Mouse (Mus musculus) heart, embryonic 16.5 days (tissue): ENCODE measurements around the gene Sar1a. TPM values are rescaled to one million over a fixed set of nuclear protein-coding genes. Genes with fewer than 3 reads are reported as not detected.

Experiments
- ATAC-seq: fragments of 200-750 bp; cut with Nextera tagmentation; replicated peaks from 2 replicates; pipeline ENCODE4 v1.8.0; 2017; ENCODE audit warnings: moderate number of reproducible peaks; ENCODE audit not compliant: insufficient read depth, low FRiP score; ENCODE audit errors: extremely low read depth
- H3K27ac ChIP-seq: fragments of 300-500 bp; sonication (generic); 2 replicates; pipeline ENCODE4 v1.5.1; 2014; ENCODE audit warnings: mild to moderate bottlenecking, low read length, control low read depth, moderate library complexity
- H3K27me3 ChIP-seq: fragments of 300-500 bp; sonication (generic); 2 replicates; pipeline ENCODE4 v1.6.1; 2014; ENCODE audit warnings: low read length, mixed read lengths; ENCODE audit not compliant: control insufficient read depth, insufficient read depth
- H3K36me3 ChIP-seq: fragments of 300-500 bp; sonication (generic); 2 replicates; pipeline ENCODE4 v1.6.1; 2014; ENCODE audit not compliant: control insufficient read depth, insufficient read depth
- H3K4me1 ChIP-seq: fragments of 300-500 bp; sonication (generic); 2 replicates; pipeline ENCODE4 v1.6.1; 2014; ENCODE audit warnings: low read length, mixed read lengths; ENCODE audit not compliant: control insufficient read depth, insufficient read depth
- H3K4me2 ChIP-seq: fragments of 300-500 bp; sonication (generic); 2 replicates; pipeline ENCODE4 v1.6.1; 2014; ENCODE audit warnings: low read depth, mild to moderate bottlenecking, control low read depth, low read length
- H3K4me3 ChIP-seq: fragments of 300-500 bp; sonication (generic); 2 replicates; pipeline ENCODE4 v1.5.1; 2014; ENCODE audit warnings: mild to moderate bottlenecking, control low read depth, low read length
- H3K9ac ChIP-seq: fragments of 300-500 bp; sonication (generic); 2 replicates; pipeline ENCODE4 v1.6.1; 2014; ENCODE audit warnings: low read length, control low read depth
- H3K9me3 ChIP-seq: fragments of 300-500 bp; sonication (generic); replicated peaks from 2 replicates; pipeline ENCODE4 v1.6.1; 2016; ENCODE audit warnings: low read length; ENCODE audit not compliant: control insufficient read depth
- WGBS: fragments of 180-500 bp; shearing (Covaris S2); extraction: QIAGEN DNeasy Blood & Tissue Kit; methylation state at CpG from one replicate; pipeline ENCODE4 v1.1.7; 2014; 5-methylcytosine and 5-hydroxymethylcytosine counted together
- polyA plus RNA-seq: library from polyadenylated mRNA; unstranded; fragments of >200 nt; fragmentation: Nextera tagmentation; extraction: Ambion mirVana; gene quantifications from 2 replicates; pipeline ENCODE4 v1.2.1, GENCODE M21; 2015

Gene Sar1a
- polyA plus RNA-seq, 1 experiment from 2014 or later, result 182 TPM

DNA sequence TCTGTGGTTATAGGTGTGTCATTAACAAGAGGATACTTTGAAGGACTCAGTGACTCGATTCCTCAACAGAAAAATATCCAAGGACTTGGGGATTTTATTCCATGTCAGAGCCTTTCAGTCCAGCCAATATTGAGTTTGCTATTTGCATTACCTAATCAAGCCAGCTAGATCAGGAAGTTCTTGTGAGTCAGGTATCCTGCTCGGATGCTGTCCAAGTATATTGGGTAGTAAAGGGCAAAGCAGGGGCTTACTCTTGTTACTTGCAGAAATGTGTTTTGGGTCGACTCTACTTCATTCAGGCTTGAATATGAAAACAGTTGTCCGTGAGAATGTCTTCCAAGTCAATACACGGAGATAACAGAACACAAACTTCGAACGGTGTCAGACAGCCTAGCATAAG lies 25.4 kb upstream of the Sar1a start:
- H3K36me3 ChIP-seq, result peaks cover 2% of the 10 kb centered on the region; the same call in 1 of the 2 replicates
- no peak overlapping the region for H3K4me2 ChIP-seq
- H3K9me3 ChIP-seq, result no peaks in the 10 kb centered on the region
- H3K4me3 ChIP-seq, result no peak overlapping the region
- H3K27me3 ChIP-seq, result no peaks in the 10 kb centered on the region
- H3K27ac ChIP-seq, result no peak overlapping the region
- ATAC-seq, result no peak
- H3K4me1 ChIP-seq, result no peaks in the 10 kb centered on the region
- WGBS, result 83% methylated on average over 7 of the region's 7 CpGs
- no peak overlapping the region for H3K9ac ChIP-seq

DNA sequence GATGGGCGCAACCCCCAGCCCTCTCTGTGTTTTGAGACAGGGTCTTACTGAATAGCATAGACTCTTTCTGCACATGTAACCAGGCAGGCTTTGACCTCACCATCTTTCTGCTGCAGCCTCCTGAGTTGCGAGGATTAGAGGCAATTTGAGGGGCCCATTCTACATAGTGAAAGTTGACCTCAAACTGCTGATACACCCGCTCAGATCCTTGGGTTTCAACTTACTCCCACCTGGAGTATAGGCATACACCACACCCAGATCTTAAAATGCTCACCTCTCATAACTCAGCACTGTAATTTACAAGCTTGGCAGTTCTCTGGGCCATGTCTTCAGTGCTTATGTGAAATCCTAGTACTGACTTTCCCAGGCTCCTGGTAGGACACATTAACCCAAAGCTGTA lies 24.9 kb upstream of the Sar1a start:
- Histone ChIP-seq H3K4me3 (no peak overlapping the region), H3K36me3 (peaks cover 2% of the 10 kb centered on the region; the same call in 1 of the 2 replicates), H3K4me1 (no peaks in the 10 kb centered on the region), H3K9ac (no peak overlapping the region), H3K27me3 (no peaks in the 10 kb centered on the region), H3K27ac (no peak overlapping the region), H3K9me3 (no peaks in the 10 kb centered on the region), H3K4me2 (no peak overlapping the region)
- WGBS, result 89% methylated on average over 3 of the region's 3 CpGs
- no peak for ATAC-seq

GRCm38 (mm10) chr10:61656928-61657882 lies 22.9 kb upstream of the Sar1a start:
- Histone ChIP-seq H3K9ac (no peak overlapping the region), H3K36me3 (no peaks in the 10 kb centered on the region; the same call in 1 of the 2 replicates), H3K4me1 (no peaks in the 10 kb centered on the region), H3K27ac (no peak overlapping the region), H3K4me2 (no peak overlapping the region), H3K9me3 (no peaks in the 10 kb centered on the region), H3K27me3 (no peaks in the 10 kb centered on the region), H3K4me3 (no peak overlapping the region)
- no peak for ATAC-seq
- WGBS, result 89% methylated on average over 18 of the region's 18 CpGs

- Histone ChIP-seq H3K4me2 (no peak overlapping the region), H3K4me3 (no peak overlapping the region), H3K4me1 (no peaks in the 10 kb centered on the region), H3K9me3 (no peaks in the 10 kb centered on the region), H3K36me3 (no peaks in the 10 kb centered on the region), H3K27me3 (no peaks in the 10 kb centered on the region), H3K27ac (no peak overlapping the region), H3K9ac (no peak overlapping the region)
- WGBS, result 23% methylated on average over 4 of the region's 4 CpGs
- ATAC-seq, result no peak
These were observed 22.1 kb upstream of the Sar1a start for GRCm38 (mm10) chr10:61657985-61658384.

GRCm38 (mm10) chr10:61661887-61662286 lies 18.2 kb upstream of the Sar1a start:
- Histone ChIP-seq H3K4me1 (no peaks in the 10 kb centered on the region), H3K9ac (no peak overlapping the region), H3K27ac (no peak overlapping the region), H3K4me3 (no peak overlapping the region), H3K9me3 (no peaks in the 10 kb centered on the region), H3K4me2 (no peak overlapping the region), H3K36me3 (peaks cover 12% of the 10 kb centered on the region), H3K27me3 (no peaks in the 10 kb centered on the region)
- 70% methylated on average over 8 of the region's 8 CpGs for WGBS
- ATAC-seq, result no peak

GRCm38 (mm10) chr10:61662391-61662988 lies 17.6 kb upstream of the Sar1a start:
- Histone ChIP-seq H3K36me3 (peaks cover 16% of the 10 kb centered on the region), H3K4me1 (no peaks in the 10 kb centered on the region), H3K27me3 (no peaks in the 10 kb centered on the region), H3K9ac (no peak overlapping the region), H3K4me3 (no peak overlapping the region), H3K9me3 (no peaks in the 10 kb centered on the region), H3K27ac (no peak overlapping the region), H3K4me2 (no peak overlapping the region)
- no peak for ATAC-seq
- WGBS, result 53% methylated on average over 10 of the region's 10 CpGs

- 92% methylated on average over 10 of the region's 10 CpGs for WGBS
- H3K9ac ChIP-seq, result no peak overlapping the region
- H3K9me3 ChIP-seq, result no peaks in the 10 kb centered on the region
- no peak for ATAC-seq
- H3K27ac ChIP-seq, result no peak overlapping the region
- no peak overlapping the region for H3K4me2 ChIP-seq
- H3K4me1 ChIP-seq, result no peaks in the 10 kb centered on the region
- H3K36me3 ChIP-seq, result peaks cover 30% of the 10 kb centered on the region
- H3K4me3 ChIP-seq, result no peak overlapping the region
- H3K27me3 ChIP-seq, result no peaks in the 10 kb centered on the region
These were observed 15.0 kb upstream of the Sar1a start for GRCm38 (mm10) chr10:61665111-61665510.

DNA sequence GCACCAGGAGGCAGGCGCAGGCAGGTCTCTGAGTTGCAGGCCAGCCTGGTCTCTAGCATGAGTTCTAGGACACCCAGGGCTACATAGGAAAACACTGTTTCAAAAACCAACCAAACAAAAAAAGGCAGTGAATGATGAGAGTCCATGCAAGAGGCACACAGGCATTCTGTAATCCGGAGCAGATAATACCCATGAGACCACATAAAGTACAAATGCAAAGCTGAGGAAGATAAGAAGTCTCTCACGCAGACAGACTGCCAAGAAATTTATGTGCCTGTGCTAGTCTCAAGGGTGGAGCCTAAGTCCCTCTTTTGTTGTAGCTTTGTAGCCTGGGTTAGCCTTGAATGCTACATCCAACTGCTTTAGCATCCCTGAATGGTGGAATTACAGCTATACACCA lies 14.4 kb upstream of the Sar1a start:
- no peak for ATAC-seq
- 58% methylated on average over 3 of the region's 3 CpGs for WGBS

GRCm38 (mm10) chr10:61669289-61669688 lies 10.8 kb upstream of the Sar1a start:
- Histone ChIP-seq H3K4me3 (no peak overlapping the region), H3K9me3 (no peaks in the 10 kb centered on the region), H3K27me3 (no peaks in the 10 kb centered on the region), H3K4me1 (no peaks in the 10 kb centered on the region), H3K4me2 (no peak overlapping the region), H3K36me3 (peaks cover 44% of the 10 kb centered on the region), H3K27ac (no peak overlapping the region), H3K9ac (no peak overlapping the region)
- WGBS, result 82% methylated on average over 7 of the region's 7 CpGs
- no peak for ATAC-seq

More for the DNA sequence above, 14.4 kb upstream of the Sar1a start:
- Histone ChIP-seq H3K36me3 (peaks cover 35% of the 10 kb centered on the region), H3K4me2 (no peak overlapping the region), H3K27me3 (no peaks in the 10 kb centered on the region), H3K4me1 (no peaks in the 10 kb centered on the region), H3K9ac (no peak overlapping the region), H3K9me3 (no peaks in the 10 kb centered on the region), H3K4me3 (no peak overlapping the region), H3K27ac (no peak overlapping the region)
